In genomic region chr2:59543543-59544065, GRCm38 (mm10) we compare ENCODE assay signal across 25 mouse cellular contexts. TPM values are rescaled to one million over a fixed set of nuclear protein-coding genes. Genes with fewer than 3 reads are reported as not detected.
DNase-seq lines count a peak whose midpoint lies in the region; ATAC-seq and TF ChIP-seq lines count a peak whose summit lies in the region.
"Had no signal": no experiment of that assay in that cellular context is flagged by ENCODE, and none has a peak within 500 bp of the region (broad histone marks: within the 10 kb centered on the region; RNA-seq: fewer than 3 reads in every experiment).

No protein-coding gene starts in this region.

- 27% methylated on average over 9 of the region's 9 CpGs for WGBS in hindbrain, embryonic 10.5 days
- 19% methylated on average over 9 of the region's 9 CpGs for WGBS in hindbrain, embryonic 16.5 days
- WGBS in limb, embryonic 10.5 days = 68% methylated on average over 9 of the region's 9 CpGs

- H3K27ac ChIP-seq in hindbrain, embryonic 10.5 days = peak overlapping the region; percentile 50; the same call in 1 of the 2 replicates
- no peak overlapping the region for H3K27ac ChIP-seq in hindbrain, embryonic 16.5 days (ENCODE audit: low read depth, low read length)
- no peak overlapping the region for H3K27ac ChIP-seq in ES-Bruce4 (ENCODE audit: insufficient read depth, low read length)
- peak overlapping the region; percentile 82 for H3K27ac ChIP-seq in limb, embryonic 10.5 days
- H3K27ac ChIP-seq: midbrain, embryonic 13.5 days had no signal

- no peak overlapping the region for H3K9ac ChIP-seq in hindbrain, embryonic 16.5 days (ENCODE audit: low read depth, low read length)
- 0 out of 2 replicates have a peak overlapping the region, but pooled peaks have one; percentile 46 for H3K9ac ChIP-seq in ES-Bruce4 (ENCODE audit: low read depth, poor library complexity, severe bottlenecking)
- H3K9ac ChIP-seq: embryonic facial prominence, embryonic 13.5 days; liver, postnatal 0 days; midbrain, embryonic 13.5 days had no signal

- no peak for TF ChIP-seq CTCF in ES-Bruce4 (IDR thresholded peaks at IDR 0.05; ENCODE audit: low read depth, low read length)

- H3K4me2 ChIP-seq in hindbrain, embryonic 16.5 days (ENCODE audit: low read length) = no peak overlapping the region
- H3K4me2 ChIP-seq: embryonic facial prominence, embryonic 13.5 days; midbrain, embryonic 13.5 days had no signal

- H3K4me3 ChIP-seq in hindbrain, embryonic 10.5 days = no peak overlapping the region
- H3K4me3 ChIP-seq in hindbrain, embryonic 16.5 days (ENCODE audit: low read length) = no peak overlapping the region
- no peak overlapping the region for H3K4me3 ChIP-seq in ES-Bruce4 (ENCODE audit: low read depth, low read length)
- H3K4me3 ChIP-seq in limb, embryonic 10.5 days = no peak overlapping the region
- H3K4me3 ChIP-seq: embryonic facial prominence, embryonic 13.5 days; midbrain, embryonic 13.5 days had no signal

- H3K27me3 ChIP-seq in hindbrain, embryonic 10.5 days (ENCODE audit: insufficient read depth, poor library complexity, severe bottlenecking) = no peaks in the 10 kb centered on the region
- H3K27me3 ChIP-seq in hindbrain, embryonic 16.5 days (replicated peaks; ENCODE audit: control insufficient read depth, insufficient read depth, low read length) = no peaks in the 10 kb centered on the region
- H3K27me3 ChIP-seq in ES-Bruce4 (ENCODE audit: control insufficient read depth, insufficient read depth, low read length, poor library complexity, severe bottlenecking) = no peaks in the 10 kb centered on the region
- H3K27me3 ChIP-seq in limb, embryonic 10.5 days (ENCODE audit: low read depth, poor library complexity, severe bottlenecking) = no peaks in the 10 kb centered on the region
- H3K27me3 ChIP-seq: embryonic facial prominence, embryonic 13.5 days had no signal

- H3K9me3 ChIP-seq in hindbrain, embryonic 10.5 days = no peaks in the 10 kb centered on the region
- no peaks in the 10 kb centered on the region for H3K9me3 ChIP-seq in hindbrain, embryonic 16.5 days (ENCODE audit: control insufficient read depth, low read length)
- H3K9me3 ChIP-seq in ES-Bruce4 (replicated peaks; ENCODE audit: control insufficient read depth, insufficient read depth, low read length, poor library complexity, severe bottlenecking) = no peaks in the 10 kb centered on the region
- H3K9me3 ChIP-seq in limb, embryonic 10.5 days (replicated peaks) = no peaks in the 10 kb centered on the region
- H3K9me3 ChIP-seq: embryonic facial prominence, embryonic 13.5 days; midbrain, embryonic 13.5 days had no signal

- TF ChIP-seq EP300 in ES-Bruce4 (IDR thresholded peaks at IDR 0.05; ENCODE audit: insufficient read depth, low read depth, low read length) = no peak

- peaks cover 30% of the 10 kb centered on the region for H3K4me1 ChIP-seq in hindbrain, embryonic 10.5 days (replicated peaks)
- peaks cover 8% of the 10 kb centered on the region; the same call in 1 of the 2 replicates for H3K4me1 ChIP-seq in hindbrain, embryonic 16.5 days (ENCODE audit: control insufficient read depth, insufficient read depth, low read depth, low read length)
- peaks cover 5% of the 10 kb centered on the region for H3K4me1 ChIP-seq in ES-Bruce4 (ENCODE audit: control insufficient read depth, insufficient read depth, low read length)
- H3K4me1 ChIP-seq in limb, embryonic 10.5 days = peaks cover 55% of the 10 kb centered on the region

- H3K36me3 ChIP-seq in hindbrain, embryonic 10.5 days = no peaks in the 10 kb centered on the region
- H3K36me3 ChIP-seq in hindbrain, embryonic 16.5 days (ENCODE audit: control insufficient read depth, insufficient read depth, low read length) = no peaks in the 10 kb centered on the region
- no peaks in the 10 kb centered on the region for H3K36me3 ChIP-seq in ES-Bruce4 (ENCODE audit: control insufficient read depth, insufficient read depth, low read length, poor library complexity, severe bottlenecking)
- H3K36me3 ChIP-seq in limb, embryonic 10.5 days = no peaks in the 10 kb centered on the region
- H3K36me3 ChIP-seq: embryonic facial prominence, embryonic 13.5 days; midbrain, embryonic 13.5 days had no signal

- DNase-seq in embryo, embryonic 10 days (ENCODE audit: low spot score) = peak; percentile 63
- DNase-seq in embryo, embryonic 9.5 days (ENCODE audit: extremely low spot score) = no peak
- DNase-seq in hindbrain, embryonic 10.5 days (ENCODE audit: low spot score) = peak; percentile 11
- no peak for DNase-seq in limb, embryonic 10.5 days (ENCODE audit: low spot score)
- no peak for DNase-seq in cerebellum, adult 9-10 months
- no peak for DNase-seq in gastrocnemius, postnatal 4 days (ENCODE audit: low spot score in 2 of 2)
- DNase-seq: adrenal gland, postnatal 14 days; cerebellum, adult 11 months; cerebellum, postnatal 36 days; gastrocnemius, postnatal 14 days; heart, postnatal 10 days; kidney, adult 18-20 months; kidney, postnatal 14 days; liver, postnatal 0 days; lung, postnatal 10 days; right cerebral cortex, postnatal 4 days; thymus, adult 2 months had no signal

- no peak for ATAC-seq in hindbrain, embryonic 16.5 days
- ATAC-seq: activated CD4-positive, CD25-positive, alpha-beta regulatory T cell, adult 4 months; liver, postnatal 0 days had no signal

- TF ChIP-seq POLR2A in ES-Bruce4 (IDR thresholded peaks at IDR 0.05; ENCODE audit: insufficient read depth, low read length) = no peak

RNA-seq across cellular contexts. Expression of gene Dapl1, which starts 59.2 kb away (rescaled TPM):
- 1.4 and 1.6 TPM in 2 replicates for polyA plus RNA-seq in hindbrain, embryonic 10.5 days (2016; fragmentation: Nextera tagmentation; extraction: Ambion mirVana)
- 1.4 and 2.2 TPM in 2 replicates for polyA plus RNA-seq in hindbrain, embryonic 16.5 days (2015; fragmentation: Nextera tagmentation; extraction: Ambion mirVana)
- polyA plus RNA-seq in ES-Bruce4 (2011; ENCODE audit: insufficient read depth, insufficient read length, low read depth, missing spikeins) = not detected in 2 replicates
- 0.36 and 0.94 TPM in 2 replicates for polyA plus RNA-seq in limb, embryonic 10.5 days (2016; fragmentation: Nextera tagmentation; extraction: Ambion mirVana)
- total RNA-seq in gastrocnemius, postnatal 4 days (2021) = not detected
- total RNA-seq: adrenal gland, postnatal 14 days; ES-E14; gastrocnemius, postnatal 14 days; heart, postnatal 10 days; liver, adult 2 months; megakaryocyte progenitor cell, adult 5-6 weeks had no signal
- polyA plus RNA-seq: liver, adult 2 months; liver, postnatal 0 days had no signal

Comparison
In these comparisons a context has a peak if more than half of its experiments do, and no peak if none do; other contexts are left out.
1. DNase-seq: peak in embryo, embryonic 10 days (single experiment) and hindbrain, embryonic 10.5 days (single experiment); none in embryo, embryonic 9.5 days (single experiment), limb, embryonic 10.5 days (single experiment), cerebellum, adult 9-10 months (single experiment) and gastrocnemius, postnatal 4 days (0 of 2).
2. H3K27ac ChIP-seq: peak in hindbrain, embryonic 10.5 days (single experiment) and limb, embryonic 10.5 days (single experiment); none in hindbrain, embryonic 16.5 days (single experiment) and ES-Bruce4 (single experiment).